Mouse (Mus musculus) kidney, postnatal 0 days (tissue): ENCODE results near the gene Hps5. TPM values are rescaled to one million over a fixed set of nuclear protein-coding genes. Genes with fewer than 3 reads are reported as not detected.

Source experiments
- ATAC-seq: fragments of 200-750 bp; cut with Nextera tagmentation; replicated peaks from 2 replicates; pipeline ENCODE4 v1.8.0; 2017; ENCODE audit warnings: low read depth, moderate number of reproducible peaks, moderate TSS enrichment, moderate library complexity; ENCODE audit not compliant: low FRiP score
- DNase-seq: peaks from one replicate; pipeline ENCODE4 v3.0.0-alpha.2; 2016; ENCODE audit warnings: low spot score
- H3K27ac ChIP-seq: fragments of 300-500 bp; sonication (generic); 2 replicates; pipeline ENCODE4 v1.5.1; 2014; ENCODE audit warnings: mild to moderate bottlenecking
- H3K27me3 ChIP-seq: fragments of 300-500 bp; sonication (generic); 2 replicates; pipeline ENCODE4 v1.6.1; 2014; ENCODE audit warnings: low read length, mixed read lengths; ENCODE audit not compliant: insufficient read depth
- H3K36me3 ChIP-seq: fragments of 300-500 bp; sonication (generic); 2 replicates; pipeline ENCODE4 v1.6.1; 2014; ENCODE audit warnings: low read length, mixed read lengths; ENCODE audit not compliant: insufficient read depth
- H3K4me1 ChIP-seq: fragments of 300-500 bp; sonication (generic); replicated peaks from 2 replicates; pipeline ENCODE4 v1.6.1; 2014; ENCODE audit warnings: antibody characterized with exemption, low read length, mixed read lengths; ENCODE audit not compliant: insufficient read depth
- H3K4me2 ChIP-seq: fragments of 300-500 bp; sonication (generic); 2 replicates; pipeline ENCODE4 v1.6.1; 2014; ENCODE audit warnings: mild to moderate bottlenecking, low read length, moderate library complexity, mixed read lengths
- H3K4me3 ChIP-seq: fragments of 300-500 bp; sonication (generic); replicated peaks from 2 replicates; pipeline ENCODE4 v1.5.1; 2014; ENCODE audit warnings: low read depth, low read length
- H3K9ac ChIP-seq: fragments of 300-500 bp; sonication (generic); 2 replicates; pipeline ENCODE4 v1.6.1; 2014; ENCODE audit warnings: low read depth, low read length
- H3K9me3 ChIP-seq: fragments of 300-500 bp; sonication (generic); replicated peaks from 2 replicates; pipeline ENCODE4 v1.6.1; 2016; ENCODE audit warnings: low read length, inconsistent platforms, mixed read lengths
- CTCF ChIP-seq: IDR thresholded peaks from 2 replicates; pipeline ENCODE4 v1.5.1; 2016; ENCODE audit warnings: antibody characterized with exemption, low read depth, mild to moderate bottlenecking, moderate library complexity
- WGBS: fragments of 180-500 bp; shearing (Covaris S2); extraction: QIAGEN DNeasy Blood & Tissue Kit; methylation state at CpG from one replicate; pipeline ENCODE4 v1.1.7; 2014; 5-methylcytosine and 5-hydroxymethylcytosine counted together
- polyA plus RNA-seq: library from polyadenylated mRNA; unstranded; fragments of >200 nt; fragmentation: Nextera tagmentation; extraction: Ambion mirVana; gene quantifications from 2 replicates; pipeline ENCODE4 v1.2.1, GENCODE M21; 2015

Hps5 gene
- polyA plus RNA-seq, 1 experiment from 2014 or later: 19.0 TPM

- H3K9me3 ChIP-seq: no peaks in the 10 kb centered on the region
- no peak overlapping the region for H3K9ac ChIP-seq
- DNase-seq (no peak), ATAC-seq (no peak)
- TF ChIP-seq CTCF: no peak
- H3K4me2 ChIP-seq: no peak overlapping the region
- H3K4me1 ChIP-seq: peaks cover 22% of the 10 kb centered on the region
- 78% methylated on average over 5 of the region's 5 CpGs for WGBS
- H3K36me3 ChIP-seq: no peaks in the 10 kb centered on the region
- peak overlapping the region; percentile 92 for H3K27ac ChIP-seq
- H3K4me3 ChIP-seq: no peak overlapping the region
- H3K27me3 ChIP-seq: no peaks in the 10 kb centered on the region
Measured at GRCm38 (mm10) chr7:46839861-46840260, 44.0 kb upstream of the Hps5 start.

- peaks cover 19% of the 10 kb centered on the region; the same call in 1 of the 2 replicates for H3K4me1 ChIP-seq
- no peaks in the 10 kb centered on the region for H3K36me3 ChIP-seq
- H3K9me3 ChIP-seq: no peaks in the 10 kb centered on the region
- no peak for TF ChIP-seq CTCF
- H3K27ac ChIP-seq: peak overlapping the region; percentile 92
- 37% methylated on average over 7 of the region's 7 CpGs for WGBS
- no peak overlapping the region for H3K4me3 ChIP-seq
- no peak for ATAC-seq
- DNase-seq: no peak
- no peaks in the 10 kb centered on the region for H3K27me3 ChIP-seq
- H3K9ac ChIP-seq: no peak overlapping the region
- H3K4me2 ChIP-seq: peak overlapping the region; percentile 29; the same call in 1 of the 2 replicates
Measured at GRCm38 (mm10) chr7:46839446-46839845, 43.6 kb upstream of the Hps5 start.

GRCm38 (mm10) chr7:46838891-46839302, 43.0 kb upstream of the Hps5 start:
- DNase-seq (peak; percentile 92), ATAC-seq (peak; percentile 69)
- no peak overlapping the region; the same call in 1 of the 2 replicates for H3K9ac ChIP-seq
- H3K27me3 ChIP-seq: no peaks in the 10 kb centered on the region
- TF ChIP-seq CTCF: no peak
- H3K4me1 ChIP-seq: peaks cover 19% of the 10 kb centered on the region; the same call in 1 of the 2 replicates
- H3K4me2 ChIP-seq: peak overlapping the region; percentile 29; the same call in 1 of the 2 replicates
- 10% methylated on average over 8 of the region's 8 CpGs for WGBS
- peak overlapping the region; percentile 92 for H3K27ac ChIP-seq
- no peaks in the 10 kb centered on the region for H3K9me3 ChIP-seq
- H3K4me3 ChIP-seq: no peak overlapping the region
- no peaks in the 10 kb centered on the region for H3K36me3 ChIP-seq

- peak overlapping the region; percentile 33; the same call in 1 of the 2 replicates for H3K9ac ChIP-seq
- 2% methylated on average over 9 of the region's 9 CpGs for WGBS
- DNase-seq: peak; percentile 86
Measured at GRCm38 (mm10) chr7:46838104-46838671, 42.3 kb upstream of the Hps5 start.

GRCm38 (mm10) chr7:46837073-46837472, 41.2 kb upstream of the Hps5 start:
- Histone ChIP-seq H3K27me3 (no peaks in the 10 kb centered on the region), H3K4me2 (no peak overlapping the region), H3K27ac (peak overlapping the region; percentile 92; the same call in 1 of the 2 replicates), H3K4me1 (peaks cover 19% of the 10 kb centered on the region; the same call in 1 of the 2 replicates), H3K9ac (no peak overlapping the region), H3K9me3 (no peaks in the 10 kb centered on the region), H3K4me3 (no peak overlapping the region), H3K36me3 (no peaks in the 10 kb centered on the region)
- ATAC-seq (no peak), DNase-seq (no peak)
- WGBS: 65% methylated on average over 5 of the region's 5 CpGs
- no peak for TF ChIP-seq CTCF

More at GRCm38 (mm10) chr7:46838104-46838671, 42.3 kb upstream of the Hps5 start:
- H3K36me3 ChIP-seq: no peaks in the 10 kb centered on the region
- no peaks in the 10 kb centered on the region for H3K27me3 ChIP-seq
- peak; percentile 66; the same call in 1 of the 2 replicates for ATAC-seq
- H3K4me2 ChIP-seq: peak overlapping the region; percentile 45
- no peak overlapping the region for H3K4me3 ChIP-seq
- no peaks in the 10 kb centered on the region for H3K9me3 ChIP-seq
- H3K4me1 ChIP-seq: peaks cover 19% of the 10 kb centered on the region; the same call in 1 of the 2 replicates
- no peak for TF ChIP-seq CTCF
- peak overlapping the region; percentile 92 for H3K27ac ChIP-seq

- ATAC-seq: no peak
- peaks cover 19% of the 10 kb centered on the region; the same call in 1 of the 2 replicates for H3K4me1 ChIP-seq
- WGBS: 81% methylated on average over 5 of the region's 5 CpGs
- H3K27me3 ChIP-seq: no peaks in the 10 kb centered on the region
- H3K4me2 ChIP-seq: no peak overlapping the region
- no peak overlapping the region for H3K4me3 ChIP-seq
- H3K36me3 ChIP-seq: no peaks in the 10 kb centered on the region
- no peaks in the 10 kb centered on the region for H3K9me3 ChIP-seq
- H3K9ac ChIP-seq: no peak overlapping the region
- no peak for TF ChIP-seq CTCF
- no peak overlapping the region for H3K27ac ChIP-seq
- no peak for DNase-seq
Measured at GRCm38 (mm10) chr7:46836357-46836756, 40.5 kb upstream of the Hps5 start.
